Mouse (Mus musculus) CH12.LX (cell line): ENCODE data around the gene Nfe2l2.
"Not testable (repeated sequence)": the region's sequence is repeated elsewhere in the genome, so short reads cannot be mapped to it uniquely, and the experiment has no call there.

ENCODE experiments used
- RCOR1 ChIP-seq: conservative IDR thresholded peaks from 2 replicates; pipeline ENCODE4 v1.6.1; 2012; ENCODE audit warnings: low read depth, mild to moderate bottlenecking, inconsistent platforms, low read length, improper control_type of control experiment
- USF1 ChIP-seq: IDR thresholded peaks from 2 replicates; pipeline ENCODE4 v1.6.1; 2014; ENCODE audit warnings: low read depth, mild to moderate bottlenecking, inconsistent platforms, low read length, improper control_type of control experiment

DNA sequence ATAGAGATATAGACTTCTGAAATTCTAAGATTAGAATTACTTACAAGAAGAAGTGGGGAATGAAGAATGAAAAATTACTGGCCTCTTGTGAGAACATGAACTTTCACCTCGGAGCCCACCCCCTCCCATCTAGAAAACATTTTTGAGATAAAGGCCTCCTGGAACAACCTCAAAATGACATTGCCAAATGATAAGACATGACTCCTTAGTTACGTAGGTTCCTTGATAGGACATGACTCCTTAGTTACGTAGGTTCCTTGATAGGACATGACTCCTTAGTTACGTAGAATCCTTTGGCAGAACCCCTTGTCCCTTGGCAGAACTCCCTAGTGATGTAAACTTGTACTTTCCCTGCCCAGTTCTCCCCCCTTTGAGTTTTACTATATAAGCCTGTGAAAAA is 62.1 kb downstream of the Nfe2l2 start:
- TF ChIP-seq USF1, RCOR1: not testable (repeated sequence)
